Mouse (Mus musculus) activated CD4-positive, CD25-positive, alpha-beta regulatory T cell, adult 4 months (primary cell): Measurements from ENCODE around the gene Sdhb. TPM values are rescaled to one million over a fixed set of nuclear protein-coding genes. Genes with fewer than 3 reads are reported as not detected.

Experiments used
- ATAC-seq: one replicate; pipeline ENCODE4 v1.8.0; 2017
- polyA plus RNA-seq, 2 experiments: library from polyadenylated mRNA; unstranded; fragments of 100-300 nt; shearing (Covaris generic); gene quantifications; one replicate each; pipeline ENCODE4 v1.2.1; 2017

Gene Sdhb
- polyA plus RNA-seq, 2 experiments from 2014 or later, result 318 to 321 TPM

- ATAC-seq, result no peak
Observed at GRCm38 (mm10) chr4:141016311-141016710, 55.3 kb downstream of the Sdhb start.

DNA sequence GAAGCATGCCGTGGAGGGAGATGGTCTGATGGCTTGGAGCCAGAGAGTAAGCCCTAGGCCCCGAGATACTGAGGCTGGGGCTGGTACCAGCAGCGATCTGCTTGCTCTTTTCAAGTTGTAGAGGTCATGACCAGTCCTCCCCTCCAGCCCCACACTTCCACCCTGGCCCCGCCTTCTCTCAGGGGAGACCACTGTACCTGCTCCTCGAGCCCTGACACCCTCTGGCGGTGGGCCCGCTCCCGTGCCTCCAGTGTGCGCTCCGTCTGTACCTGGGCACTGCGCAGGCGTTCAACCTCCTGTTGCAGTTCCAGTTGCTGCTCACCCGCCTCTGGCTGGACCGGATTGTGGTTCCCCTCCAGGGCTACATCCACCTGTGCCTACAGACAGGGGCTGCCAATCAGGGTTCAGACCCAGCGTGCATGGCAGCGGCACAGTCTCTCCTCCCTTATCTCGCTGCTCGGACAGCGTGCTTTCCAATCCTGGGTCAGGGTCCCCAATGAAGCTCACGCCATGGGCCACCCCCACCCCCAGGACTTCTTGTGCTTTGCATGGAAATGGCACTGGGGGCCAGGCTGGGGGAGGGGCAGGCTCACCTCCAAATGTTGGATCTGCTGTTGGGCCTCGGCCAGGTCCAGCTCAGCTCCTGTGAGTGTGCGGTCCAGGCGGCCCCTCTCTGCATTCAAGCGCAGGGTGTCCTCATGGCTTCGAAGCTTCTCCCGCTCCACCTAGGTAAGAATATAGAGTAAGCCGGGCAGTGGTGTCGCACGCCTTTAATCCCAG lies 56.8 kb downstream of the Sdhb start:
- no peak for ATAC-seq

DNA sequence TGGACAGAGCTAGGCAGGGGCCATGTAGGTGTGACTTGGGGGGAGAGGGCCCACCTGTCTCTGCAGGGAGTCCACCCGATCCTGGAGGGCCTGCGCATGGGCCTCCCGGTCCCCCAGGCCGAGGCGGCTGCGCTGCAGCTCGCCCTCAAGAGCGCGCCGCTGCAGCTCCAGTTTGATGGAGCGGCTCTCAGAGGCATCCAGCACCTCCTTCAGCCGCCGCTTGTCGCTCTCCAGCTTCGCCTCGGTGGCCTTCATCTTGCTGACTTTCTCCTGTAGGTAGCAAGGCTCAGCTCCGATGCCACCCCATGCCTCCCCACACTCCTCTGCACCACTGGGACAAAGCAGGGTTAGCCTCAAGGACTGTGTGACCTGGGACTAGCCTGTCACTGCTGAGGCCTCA lies 59.2 kb downstream of the Sdhb start:
- no peak for ATAC-seq

DNA sequence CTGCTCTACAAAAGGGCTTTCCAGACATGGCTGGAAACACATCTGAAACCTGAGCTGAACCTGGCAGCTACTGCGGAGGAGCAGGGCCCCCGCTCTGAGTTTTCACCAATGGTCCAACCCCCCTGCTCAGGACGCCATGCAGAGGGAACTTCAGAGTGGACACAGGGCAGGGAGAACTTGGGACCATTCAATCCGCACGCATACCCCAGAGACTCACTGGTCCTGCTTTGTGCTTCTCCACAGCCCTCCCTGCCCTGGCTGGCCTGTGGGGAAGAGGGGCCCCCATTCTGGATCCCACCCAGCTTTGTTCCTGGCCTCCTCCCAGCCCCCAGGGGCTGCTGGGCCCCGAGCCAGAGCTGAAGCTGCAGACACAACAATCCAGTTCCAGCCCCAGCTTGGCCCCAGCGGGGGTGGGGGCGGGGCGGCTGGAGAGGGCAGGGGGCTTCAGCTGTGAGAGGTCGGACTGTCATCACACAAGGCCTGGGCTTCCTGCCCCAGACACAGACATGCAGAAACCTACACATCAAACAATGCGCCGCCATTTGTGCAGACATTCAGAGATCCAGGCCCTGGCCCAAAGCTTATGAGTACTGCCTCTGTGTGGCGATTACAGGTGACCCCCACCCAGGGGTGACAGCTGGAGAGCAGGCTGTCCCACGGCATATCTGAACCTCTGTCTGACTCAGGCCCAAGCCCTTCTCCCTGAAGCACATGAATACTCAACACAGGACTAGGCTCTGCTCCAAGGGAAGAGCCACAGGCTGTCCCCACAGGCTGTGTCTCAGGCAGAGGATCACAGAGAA lies 60.0 kb downstream of the Sdhb start:
- no peak for ATAC-seq

DNA sequence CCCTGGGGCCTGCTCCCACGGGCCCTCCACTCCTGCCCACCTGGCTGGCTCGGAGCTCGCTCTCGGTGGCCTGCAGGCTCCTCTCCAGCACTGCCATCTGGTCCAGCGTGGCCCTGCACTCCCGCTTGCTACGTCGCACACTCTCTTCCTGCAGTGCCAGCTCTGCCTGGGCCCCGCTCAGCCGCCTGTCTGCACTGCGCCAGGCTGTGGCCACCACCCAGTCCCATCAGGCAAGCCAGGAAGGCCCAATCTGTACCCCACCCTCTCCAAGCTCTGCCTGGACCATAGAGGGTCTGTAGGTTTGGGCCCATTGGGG lies 60.6 kb downstream of the Sdhb start:
- no peak for ATAC-seq

DNA sequence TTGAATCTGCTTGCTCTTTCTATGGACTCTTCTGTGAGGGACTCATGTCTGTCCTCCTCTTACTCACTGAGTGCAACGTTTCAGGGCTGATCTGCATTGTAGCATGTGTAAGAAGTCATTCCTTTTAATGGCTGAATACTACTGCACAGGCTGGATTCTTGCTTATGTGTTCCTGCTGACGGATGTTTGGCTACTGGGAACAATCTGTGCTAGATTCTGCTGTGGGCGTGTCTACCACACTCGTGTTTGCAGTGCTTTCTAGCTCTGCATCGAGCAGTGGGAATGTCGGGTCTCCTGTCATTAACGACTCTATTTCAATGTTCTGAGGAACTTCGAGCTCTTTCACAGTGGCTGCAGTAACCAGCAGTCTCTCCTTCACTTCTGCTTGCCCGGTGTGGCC lies 63.0 kb downstream of the Sdhb start:
- no peak for ATAC-seq

DNA sequence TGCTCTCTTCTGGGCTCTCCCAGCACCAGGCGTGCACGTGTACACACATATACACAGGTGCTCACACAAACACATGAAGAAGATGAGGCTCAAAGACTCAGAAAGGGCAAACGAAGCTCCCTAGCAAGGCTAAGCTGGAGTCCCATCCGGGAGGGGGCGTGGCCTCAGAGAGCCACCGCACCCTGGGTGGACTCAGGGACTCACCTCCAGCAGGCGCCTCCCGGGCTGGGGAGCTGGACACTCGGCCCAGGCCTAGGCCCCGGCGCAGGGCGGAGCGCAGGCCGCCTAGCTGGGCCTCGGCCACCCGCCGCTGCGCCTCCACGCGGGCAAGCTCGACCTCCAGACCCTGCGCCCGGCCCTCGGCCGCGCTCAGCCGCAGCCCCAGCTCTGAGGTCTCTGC lies 64.0 kb downstream of the Sdhb start:
- no peak for ATAC-seq

Other genes with a start within 250 kb of the Sdhb start
- gene Padi6, start 218.6 kb upstream of the Sdhb start, polyA plus RNA-seq, result not detected
- under 1 TPM in 1 of 2 experiments, not detected in 1; 0.56 TPM for gene Padi4, start 187.0 kb upstream of the Sdhb start, polyA plus RNA-seq
- gene Padi3, start 150.6 kb upstream of the Sdhb start, polyA plus RNA-seq, result under 1 TPM in 1 of 2 experiments, not detected in 1; 0.15 TPM
- gene Padi1, start 115.4 kb upstream of the Sdhb start, polyA plus RNA-seq, result under 1 TPM; 0.20 to 0.29 TPM
- gene Padi2, start 54.9 kb upstream of the Sdhb start, polyA plus RNA-seq, result 1 to 10 TPM; 9.5 to 9.7 TPM
- 1 to 10 TPM; 5.6 to 7.5 TPM for gene Atp13a2, start 25.7 kb downstream of the Sdhb start, polyA plus RNA-seq
- not detected for gene Mfap2, start 49.2 kb downstream of the Sdhb start, polyA plus RNA-seq
- gene Crocc, start 99.3 kb downstream of the Sdhb start, polyA plus RNA-seq, result 1 to 10 TPM in 1 of 2 experiments, under 1 TPM in 1; 0.98 to 1.4 TPM
- gene Necap2, start 117.2 kb downstream of the Sdhb start, polyA plus RNA-seq, result 100 to 1,000 TPM in 1 of 2 experiments, 10 to 100 TPM in 1; 85.5 to 101 TPM
- under 1 TPM; 0.29 to 0.88 TPM for gene Spata21, start 127.1 kb downstream of the Sdhb start, polyA plus RNA-seq
- 10 to 100 TPM; 51.2 to 77.0 TPM for gene Szrd1, start 178.6 kb downstream of the Sdhb start, polyA plus RNA-seq
- 1 to 10 TPM; 5.0 to 7.3 TPM for gene Fbxo42, start 186.7 kb downstream of the Sdhb start, polyA plus RNA-seq